Mouse (Mus musculus): ENCODE data around the gene Tmem132d. TPM values are rescaled to one million over a fixed set of nuclear protein-coding genes. Genes with fewer than 3 reads are reported as not detected.

Gene Tmem132d
- polyA plus RNA-seq, 1 experiment = not detected

GRCm38 (mm10) chr5:128336841-128337240 is 96.0 kb downstream of the Tmem132d start:
- H3K4me3 ChIP-seq (replicated peaks; ENCODE audit: control insufficient read depth, low read depth, low read length) = no peak overlapping the region
- H3K27ac ChIP-seq (ENCODE audit: control insufficient read depth, insufficient read depth, low read depth, low read length, poor library complexity) = no peak overlapping the region
- no peaks in the 10 kb centered on the region for H3K4me1 ChIP-seq (ENCODE audit: control insufficient read depth, insufficient read depth, low read length)
- WGBS = 79% methylated on average over 7 of the region's 7 CpGs
- no peak for TF ChIP-seq POLR2A (IDR thresholded peaks at IDR 0.05; ENCODE audit: borderline replicate concordance, control insufficient read depth, low read depth, low read length)
- no peak for TF ChIP-seq CTCF (IDR thresholded peaks at IDR 0.05; ENCODE audit: control insufficient read depth, insufficient read depth, low read length)

GRCm38 (mm10) chr5:128332766-128333165 is 100.1 kb downstream of the Tmem132d start:
- Histone ChIP-seq H3K4me1 (ENCODE audit: control insufficient read depth, insufficient read depth, low read length) (no peaks in the 10 kb centered on the region), H3K4me3 (replicated peaks; ENCODE audit: control insufficient read depth, low read depth, low read length) (no peak overlapping the region), H3K27ac (ENCODE audit: control insufficient read depth, insufficient read depth, low read depth, low read length, poor library complexity) (no peak overlapping the region)
- 82% methylated on average over 7 of the region's 7 CpGs for WGBS
- TF ChIP-seq CTCF (IDR thresholded peaks at IDR 0.05; ENCODE audit: control insufficient read depth, insufficient read depth, low read length) = no peak
- no peak for TF ChIP-seq POLR2A (IDR thresholded peaks at IDR 0.05; ENCODE audit: borderline replicate concordance, control insufficient read depth, low read depth, low read length)

DNA sequence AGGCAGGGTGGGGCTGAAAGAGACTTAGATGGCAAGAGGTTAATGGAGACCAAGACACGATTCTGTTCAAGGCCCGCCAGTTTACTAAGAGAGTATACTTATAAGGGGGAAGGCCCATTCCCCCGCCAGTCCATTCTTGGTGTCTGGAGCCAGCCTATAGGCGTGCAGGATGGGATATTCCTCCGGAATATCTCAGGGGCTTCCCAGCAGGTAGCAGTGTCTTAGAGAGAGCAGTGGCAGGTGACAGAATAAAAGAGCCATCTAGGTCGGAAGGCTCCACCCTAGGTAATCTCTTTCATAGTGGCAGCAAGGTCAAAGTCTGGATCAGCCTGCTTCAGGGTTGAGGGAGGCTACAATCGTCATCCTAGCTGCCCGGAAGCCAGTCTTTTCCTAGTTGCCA is 102.5 kb downstream of the Tmem132d start:
- TF ChIP-seq POLR2A (IDR thresholded peaks at IDR 0.05; ENCODE audit: borderline replicate concordance, control insufficient read depth, low read depth, low read length) = no peak
- no peak for TF ChIP-seq CTCF (IDR thresholded peaks at IDR 0.05; ENCODE audit: control insufficient read depth, insufficient read depth, low read length)
- Histone ChIP-seq H3K4me3 (replicated peaks; ENCODE audit: control insufficient read depth, low read depth, low read length) (no peak overlapping the region), H3K4me1 (ENCODE audit: control insufficient read depth, insufficient read depth, low read length) (no peaks in the 10 kb centered on the region), H3K27ac (ENCODE audit: control insufficient read depth, insufficient read depth, low read depth, low read length, poor library complexity) (no peak overlapping the region)
- 75% methylated on average over 8 of the region's 8 CpGs for WGBS

- TF ChIP-seq POLR2A (IDR thresholded peaks at IDR 0.05; ENCODE audit: borderline replicate concordance, control insufficient read depth, low read depth, low read length) (no peak), CTCF (IDR thresholded peaks at IDR 0.05; ENCODE audit: control insufficient read depth, insufficient read depth, low read length) (no peak)
- 68% methylated on average over 2 of the region's 2 CpGs for WGBS
Observed at GRCm38 (mm10) chr5:128302387-128302786, 130.5 kb downstream of the Tmem132d start.

DNA sequence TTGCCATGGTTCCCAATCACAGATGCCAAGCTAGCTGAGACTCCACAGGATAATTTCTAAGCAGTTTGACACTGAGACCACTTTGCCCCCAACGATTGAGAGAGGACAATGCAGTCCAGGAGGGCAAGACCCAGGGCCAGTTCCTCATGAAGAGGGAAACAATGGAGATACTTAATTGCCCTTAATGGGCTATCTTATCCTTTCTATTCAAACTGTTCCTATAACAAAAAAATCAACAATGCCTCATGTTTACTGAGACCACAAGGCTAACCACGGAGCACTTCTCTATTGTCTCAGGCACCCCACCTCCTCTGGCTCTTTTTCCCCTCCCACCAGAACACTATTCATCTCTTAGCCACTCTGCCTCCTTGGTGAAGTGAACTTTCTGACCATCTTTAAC is 141.7 kb downstream of the Tmem132d start:
- H3K27ac ChIP-seq (ENCODE audit: control insufficient read depth, insufficient read depth, low read depth, low read length, poor library complexity) = no peak overlapping the region
- no peak overlapping the region for H3K4me3 ChIP-seq (replicated peaks; ENCODE audit: control insufficient read depth, low read depth, low read length)
- WGBS = 21% methylated on average over 2 of the region's 2 CpGs
- TF ChIP-seq CTCF (IDR thresholded peaks at IDR 0.05; ENCODE audit: control insufficient read depth, insufficient read depth, low read length) (no peak), POLR2A (IDR thresholded peaks at IDR 0.05; ENCODE audit: borderline replicate concordance, control insufficient read depth, low read depth, low read length) (no peak)
- no peaks in the 10 kb centered on the region for H3K4me1 ChIP-seq (ENCODE audit: control insufficient read depth, insufficient read depth, low read length)

More at GRCm38 (mm10) chr5:128302387-128302786, 130.5 kb downstream of the Tmem132d start:
- H3K4me3 ChIP-seq (replicated peaks; ENCODE audit: control insufficient read depth, low read depth, low read length) = no peak overlapping the region
- H3K27ac ChIP-seq (ENCODE audit: control insufficient read depth, insufficient read depth, low read depth, low read length, poor library complexity) = no peak overlapping the region
- no peaks in the 10 kb centered on the region for H3K4me1 ChIP-seq (ENCODE audit: control insufficient read depth, insufficient read depth, low read length)

DNA sequence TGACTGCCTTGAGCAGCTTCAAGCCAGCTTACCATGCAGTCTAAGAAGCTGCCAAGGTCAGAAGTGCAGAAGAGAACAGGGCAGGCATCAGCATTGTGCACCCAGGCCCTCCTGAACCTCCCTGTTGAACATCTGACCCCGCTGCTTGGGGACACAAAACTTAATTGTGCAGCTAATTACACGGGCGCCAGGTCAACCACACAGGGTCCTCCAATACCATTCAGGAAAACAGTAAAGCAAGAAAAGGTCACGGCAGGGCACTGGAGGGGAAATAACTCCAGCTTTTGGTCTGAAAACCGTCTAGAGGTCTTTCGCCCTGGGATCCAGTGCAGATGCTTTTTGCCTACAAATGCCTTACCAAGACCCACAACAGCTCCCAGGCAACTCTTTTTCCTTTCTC is 159.6 kb downstream of the Tmem132d start:
- Histone ChIP-seq H3K4me1 (ENCODE audit: control insufficient read depth, insufficient read depth, low read length) (no peaks in the 10 kb centered on the region), H3K27ac (ENCODE audit: control insufficient read depth, insufficient read depth, low read depth, low read length, poor library complexity) (no peak overlapping the region), H3K4me3 (replicated peaks; ENCODE audit: control insufficient read depth, low read depth, low read length) (no peak overlapping the region)
- 62% methylated on average over 6 of the region's 6 CpGs for WGBS
- no peak for TF ChIP-seq POLR2A (IDR thresholded peaks at IDR 0.05; ENCODE audit: borderline replicate concordance, control insufficient read depth, low read depth, low read length)

- Histone ChIP-seq H3K27ac (ENCODE audit: control insufficient read depth, insufficient read depth, low read depth, low read length, poor library complexity) (no peak overlapping the region), H3K4me3 (replicated peaks; ENCODE audit: control insufficient read depth, low read depth, low read length) (no peak overlapping the region), H3K4me1 (ENCODE audit: control insufficient read depth, insufficient read depth, low read length) (no peaks in the 10 kb centered on the region)
- WGBS = 82% methylated on average over 6 of the region's 6 CpGs
- TF ChIP-seq POLR2A (IDR thresholded peaks at IDR 0.05; ENCODE audit: borderline replicate concordance, control insufficient read depth, low read depth, low read length) (no peak), CTCF (IDR thresholded peaks at IDR 0.05; ENCODE audit: control insufficient read depth, insufficient read depth, low read length) (no peak)
Observed at GRCm38 (mm10) chr5:128267366-128267765, 165.5 kb downstream of the Tmem132d start.

DNA sequence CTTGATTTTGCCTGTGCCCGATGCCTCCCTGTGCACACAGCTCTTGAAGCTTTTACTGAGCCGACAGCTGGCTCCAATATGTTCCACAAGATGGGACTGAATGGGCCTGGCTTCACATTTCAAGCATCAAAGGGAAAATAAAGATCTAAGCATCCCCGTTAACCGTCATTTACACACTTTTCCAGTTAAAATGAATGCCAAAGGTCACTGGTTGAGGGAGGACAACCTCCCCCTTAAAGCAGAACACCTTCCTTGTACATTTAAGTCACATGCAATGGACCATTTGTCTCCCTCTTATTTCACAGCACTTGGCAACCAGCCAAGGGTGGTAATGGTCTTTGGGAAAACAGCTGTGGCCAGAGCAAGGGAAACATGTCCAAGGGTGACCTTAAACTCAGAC is 188.7 kb downstream of the Tmem132d start:
- TF ChIP-seq POLR2A (IDR thresholded peaks at IDR 0.05; ENCODE audit: borderline replicate concordance, control insufficient read depth, low read depth, low read length) (no peak), CTCF (IDR thresholded peaks at IDR 0.05; ENCODE audit: control insufficient read depth, insufficient read depth, low read length) (no peak)
- H3K27ac ChIP-seq (ENCODE audit: control insufficient read depth, insufficient read depth, low read depth, low read length, poor library complexity) = no peak overlapping the region
- no peak overlapping the region for H3K4me3 ChIP-seq (replicated peaks; ENCODE audit: control insufficient read depth, low read depth, low read length)
- H3K4me1 ChIP-seq (ENCODE audit: control insufficient read depth, insufficient read depth, low read length) = no peaks in the 10 kb centered on the region
- 76% methylated on average over 4 of the region's 4 CpGs for WGBS

DNA sequence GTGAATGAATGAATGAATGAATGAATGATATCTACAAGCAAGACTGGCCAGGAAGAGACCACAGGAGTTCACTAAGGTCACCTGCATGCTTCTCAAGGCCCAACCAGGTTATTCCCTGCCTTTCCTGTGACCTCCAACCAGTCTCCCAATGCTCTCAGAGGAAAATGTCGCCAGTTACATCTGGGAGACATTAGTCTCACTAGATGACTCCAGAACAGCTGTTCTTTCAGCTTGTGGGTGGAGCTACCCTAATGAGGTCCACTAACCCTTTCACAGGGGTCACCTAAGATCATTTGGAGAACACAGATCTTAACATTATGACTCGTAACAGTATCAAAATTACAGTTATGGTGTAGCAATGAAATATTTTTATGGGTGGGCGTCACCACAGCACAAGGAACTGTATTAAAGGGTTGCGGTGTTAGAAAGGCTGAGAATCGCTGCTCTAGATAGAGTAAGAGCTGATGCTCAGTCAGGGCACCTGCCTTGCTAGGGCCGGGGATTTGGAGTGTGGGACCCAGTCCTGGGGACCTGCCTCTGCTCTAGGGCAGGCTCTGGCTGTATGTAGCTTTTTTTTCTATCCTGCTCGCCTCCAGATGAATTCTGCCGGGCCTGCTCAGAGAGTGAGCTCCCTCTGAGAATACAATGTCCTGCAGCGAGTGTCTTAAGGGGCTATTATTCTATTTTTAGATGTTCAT is 196.1 kb downstream of the Tmem132d start:
- WGBS = 53% methylated on average over 9 of the region's 9 CpGs
- Histone ChIP-seq H3K27ac (ENCODE audit: control insufficient read depth, insufficient read depth, low read depth, low read length, poor library complexity) (no peak overlapping the region), H3K4me1 (ENCODE audit: control insufficient read depth, insufficient read depth, low read length) (no peaks in the 10 kb centered on the region), H3K4me3 (replicated peaks; ENCODE audit: control insufficient read depth, low read depth, low read length) (no peak overlapping the region)
- TF ChIP-seq POLR2A (IDR thresholded peaks at IDR 0.05; ENCODE audit: borderline replicate concordance, control insufficient read depth, low read depth, low read length) (no peak), CTCF (IDR thresholded peaks at IDR 0.05; ENCODE audit: control insufficient read depth, insufficient read depth, low read length) (no peak)
